Mouse (Mus musculus) brain, embryonic 14.5 days (tissue): ENCODE data around the gene Ccdc141.

Source experiments
- CTCF ChIP-seq: fragments of 200-500 bp; IDR thresholded peaks from 2 replicates; pipeline ENCODE4 v1.5.1; 2012; ENCODE audit warnings: inconsistent platforms, mild to moderate bottlenecking, moderate library complexity, borderline replicate concordance; ENCODE audit not compliant: insufficient read depth, insufficient read length; ENCODE audit errors: extremely low read depth
- POLR2A ChIP-seq: fragments of 200-500 bp; IDR thresholded peaks from 2 replicates; pipeline ENCODE4 v1.6.1; 2012; ENCODE audit warnings: mild to moderate bottlenecking, inconsistent platforms, borderline replicate concordance; ENCODE audit not compliant: poor library complexity, insufficient read depth, insufficient read length, severe bottlenecking; ENCODE audit errors: extremely low read depth

DNA sequence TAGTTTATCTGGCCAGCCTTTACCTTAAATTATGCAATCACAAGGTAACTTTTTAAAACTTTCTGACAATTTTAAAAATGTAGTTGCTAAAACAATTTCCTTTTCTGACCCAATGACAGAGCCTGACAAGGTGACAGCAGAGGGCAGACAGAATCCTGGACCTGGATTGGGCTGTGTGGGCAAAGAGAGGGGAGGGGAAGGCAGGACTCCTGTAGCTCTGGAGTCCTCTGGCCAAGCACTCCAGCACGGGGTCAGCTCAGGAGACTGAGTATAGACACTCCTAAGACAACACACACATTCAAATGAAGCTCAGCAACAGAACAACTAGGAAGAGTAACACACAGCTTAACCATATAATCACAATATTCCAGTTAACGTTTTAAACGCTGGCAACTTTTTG lies 19.9 kb upstream of the Ccdc141 start:
- TF ChIP-seq CTCF (no peak), POLR2A (no peak)
